Mouse (Mus musculus): ENCODE results near the gene Traf4.
A peak's percentile ranks its signal among the peaks of the same experiment; 100 is the strongest.
"Not testable (repeated sequence)": the region's sequence is repeated elsewhere in the genome, so short reads cannot be mapped to it uniquely, and the experiment has no call there.

Traf4 gene

DNA sequence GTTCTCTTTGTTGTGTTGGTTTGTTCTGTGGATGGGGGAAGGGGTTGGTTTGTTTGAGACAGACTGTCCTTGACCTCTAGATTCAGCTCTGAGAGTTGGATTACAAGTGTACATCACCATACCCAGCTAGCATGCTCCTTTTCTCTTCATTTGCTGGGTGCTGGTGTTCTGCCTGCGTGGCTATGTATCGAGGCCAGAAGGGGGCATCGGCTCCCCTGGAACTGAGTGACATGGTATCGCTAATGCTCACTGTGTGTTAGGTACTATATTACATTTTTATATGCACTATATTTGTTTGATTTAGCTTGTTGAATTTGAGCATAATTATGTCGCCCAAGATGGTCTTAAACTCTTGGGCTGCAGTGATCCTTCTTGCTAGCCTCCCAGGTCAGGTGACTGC is 19.2 kb downstream of the Traf4 start:
- no peak for DNase-seq (ENCODE audit: extremely low read depth, low read depth, low spot score)

DNA sequence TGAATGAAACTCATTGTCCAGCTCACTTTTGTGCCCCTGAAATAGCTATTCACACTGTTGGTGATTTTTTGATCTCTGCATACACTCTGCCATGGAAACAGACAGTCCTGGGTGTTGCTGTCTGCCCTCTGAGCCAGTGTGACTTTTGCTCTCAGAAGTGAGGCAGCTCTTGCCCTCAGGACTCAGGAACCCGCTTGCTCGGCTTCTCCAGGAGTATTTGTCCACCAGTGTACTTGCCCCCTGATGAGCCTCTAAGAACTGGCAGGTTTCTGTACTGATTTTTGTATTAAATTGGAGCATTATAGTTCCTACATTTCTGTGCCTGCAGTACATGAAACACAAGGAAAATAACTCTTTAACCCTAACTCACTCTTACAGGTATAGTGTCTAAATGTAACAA is 21.9 kb downstream of the Traf4 start:
- no peak for DNase-seq (ENCODE audit: extremely low read depth, low read depth, low spot score)

DNA sequence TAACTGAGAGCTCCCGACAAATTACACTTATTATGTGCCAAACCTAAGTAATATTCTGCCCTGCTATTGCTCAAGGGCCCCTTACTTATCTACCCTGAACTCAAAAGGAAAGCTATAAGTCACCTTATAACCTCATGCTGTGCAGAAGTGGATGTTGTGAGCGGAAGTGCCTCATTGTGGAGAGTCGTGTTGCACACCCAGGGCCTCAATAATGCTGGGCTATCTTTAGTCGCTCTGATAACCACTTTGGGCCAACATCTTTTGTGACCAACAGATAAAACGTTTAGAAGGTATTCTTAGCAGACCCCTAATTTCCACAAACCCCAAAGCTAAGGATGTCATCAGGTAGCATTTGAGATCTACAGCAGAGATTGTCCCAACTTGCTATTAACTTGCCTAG is 24.7 kb downstream of the Traf4 start:
- no peak for DNase-seq (ENCODE audit: extremely low read depth, low read depth, low spot score)

DNA sequence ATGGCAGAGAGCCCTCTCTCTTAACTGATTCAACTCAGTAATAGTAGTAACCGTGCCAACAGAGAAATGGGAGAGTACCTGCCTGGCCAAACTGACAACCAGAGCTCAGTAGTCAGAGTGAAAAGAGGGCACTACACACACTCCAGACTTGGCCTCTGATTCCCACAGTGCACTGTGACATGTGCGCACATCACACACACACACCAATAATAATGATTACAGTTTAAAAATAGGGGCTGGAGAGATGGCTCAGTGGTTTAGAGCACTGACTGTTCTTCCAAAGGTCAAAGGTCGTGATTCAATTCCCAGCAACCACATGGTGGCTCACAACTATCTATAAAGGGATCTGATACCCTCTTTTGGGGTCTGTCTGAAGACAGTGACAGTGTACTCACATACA is 27.4 kb downstream of the Traf4 start:
- no peak for DNase-seq (ENCODE audit: extremely low read depth, low read depth, low spot score)

DNA sequence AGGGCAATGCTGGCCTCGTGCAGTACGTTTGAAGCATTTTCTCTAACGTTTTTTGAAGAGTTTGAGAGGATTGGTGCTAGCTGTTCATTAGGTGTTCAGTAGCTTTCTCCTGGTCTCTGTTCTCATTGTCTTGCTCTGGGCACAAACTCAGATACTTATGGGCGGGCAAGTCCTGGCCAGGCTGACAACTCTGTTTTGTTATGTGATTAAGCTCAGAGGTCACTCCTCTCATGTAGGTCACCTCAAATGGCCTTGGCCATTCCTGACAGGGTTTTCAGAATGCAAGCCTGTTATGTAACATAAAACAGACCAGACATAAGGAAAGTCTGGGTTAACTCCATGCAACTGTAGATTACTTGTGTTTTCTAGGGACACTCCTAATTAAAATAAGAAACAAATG is 27.8 kb downstream of the Traf4 start:
- no peak for DNase-seq (ENCODE audit: extremely low read depth, low read depth, low spot score)

DNA sequence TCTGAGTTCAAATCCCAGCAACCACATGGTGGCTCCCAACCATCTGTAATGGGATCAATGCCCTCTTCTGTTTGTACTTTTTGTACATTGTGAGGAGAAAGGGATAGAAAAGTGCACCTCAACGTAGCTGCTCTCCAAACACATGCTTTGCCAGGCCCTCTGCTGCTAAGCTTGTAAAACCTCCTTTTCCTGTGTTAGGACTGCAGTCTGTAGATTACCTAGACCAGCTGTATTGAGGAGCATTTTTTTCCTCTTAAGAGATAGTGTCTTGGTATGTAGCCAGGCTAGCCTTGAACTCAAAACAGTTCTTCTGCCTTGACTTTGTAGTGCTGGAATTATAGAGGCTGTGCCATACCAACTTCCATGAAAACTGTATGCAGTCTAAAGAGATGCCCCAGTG is 29.3 kb downstream of the Traf4 start:
- no peak for DNase-seq (ENCODE audit: extremely low read depth, low read depth, low spot score)

DNA sequence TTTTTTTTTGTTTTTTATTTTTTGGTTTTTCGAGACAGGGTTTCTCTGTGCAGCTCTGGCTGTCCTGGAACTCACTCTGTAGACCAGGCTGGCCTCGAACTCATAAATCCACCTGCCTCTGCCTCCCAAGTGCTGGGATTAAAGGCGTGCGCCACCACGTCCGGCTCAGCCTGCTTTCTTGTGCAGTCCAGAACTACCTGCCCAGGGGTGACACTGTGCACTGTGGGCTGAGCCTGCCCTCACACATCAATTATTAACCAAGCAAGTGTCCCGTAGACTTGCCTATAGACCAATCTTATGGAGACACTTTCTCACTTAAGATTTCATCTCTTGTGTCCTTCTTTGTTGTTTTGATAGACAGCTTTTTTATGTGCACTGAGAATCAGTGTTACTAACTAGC is 30.1 kb downstream of the Traf4 start:
- not testable (repeated sequence) for DNase-seq (ENCODE audit: extremely low read depth, low read depth, low spot score)

DNA sequence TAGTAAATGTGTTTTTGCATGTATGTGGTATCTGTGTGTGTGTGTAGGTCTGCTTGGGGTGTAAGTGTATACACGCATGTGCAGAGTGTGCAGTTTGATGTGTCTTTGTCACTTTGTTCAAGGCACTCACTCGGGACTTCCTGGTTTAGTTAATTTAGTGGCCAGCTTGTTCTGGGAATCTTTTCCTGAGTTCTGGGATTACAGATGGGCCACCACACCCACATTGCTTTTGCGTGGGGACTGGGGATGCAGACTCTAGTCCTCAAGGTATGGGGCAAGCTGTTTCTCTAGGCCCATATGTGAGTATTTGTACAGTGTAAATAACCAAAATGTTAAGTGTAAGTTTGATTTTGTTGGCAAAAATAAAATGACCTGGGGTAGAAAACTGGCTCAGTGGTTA is 31.0 kb downstream of the Traf4 start:
- no peak for DNase-seq (ENCODE audit: extremely low read depth, low read depth, low spot score)

DNA sequence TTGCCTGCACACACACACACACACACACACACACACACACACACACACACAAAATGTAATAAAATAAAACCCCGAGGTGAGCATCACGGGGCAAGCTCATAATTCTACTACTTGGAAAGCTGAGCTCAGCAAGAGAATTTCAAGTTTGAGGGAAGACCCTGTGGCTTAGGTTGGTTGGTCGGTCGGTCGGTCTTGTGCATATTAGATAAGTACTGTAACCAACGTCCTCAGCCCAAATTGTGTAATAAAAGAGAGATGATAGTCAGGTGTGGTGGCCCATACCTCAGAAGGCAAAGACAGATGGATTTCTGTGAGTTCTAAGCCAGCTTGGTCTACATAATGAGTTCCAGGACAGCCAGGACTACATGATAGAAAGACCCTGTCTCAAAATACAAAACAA is 31.5 kb downstream of the Traf4 start:
- DNase-seq (ENCODE audit: extremely low read depth, low read depth, low spot score), result no peak

DNA sequence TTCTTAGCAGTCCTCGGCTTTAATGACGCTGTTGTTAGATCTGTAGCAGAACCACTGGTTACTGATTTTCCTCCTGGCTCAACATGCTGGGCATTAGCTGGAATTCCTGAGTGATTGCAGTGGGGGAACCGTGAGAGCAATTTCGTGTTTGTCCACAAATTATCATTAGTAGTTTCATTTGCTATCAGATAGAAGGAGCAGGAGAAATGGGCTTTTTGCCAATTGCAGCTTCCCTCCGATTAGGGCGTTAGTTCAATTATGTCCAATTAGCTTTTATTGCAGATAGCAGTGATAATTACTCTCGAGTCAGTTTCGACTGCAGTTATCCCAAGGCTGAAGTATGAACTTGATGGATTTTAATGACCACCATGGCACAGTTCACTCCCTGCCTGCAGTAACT is 35.9 kb downstream of the Traf4 start:
- DNase-seq (ENCODE audit: extremely low read depth, low read depth, low spot score), result no peak

DNA sequence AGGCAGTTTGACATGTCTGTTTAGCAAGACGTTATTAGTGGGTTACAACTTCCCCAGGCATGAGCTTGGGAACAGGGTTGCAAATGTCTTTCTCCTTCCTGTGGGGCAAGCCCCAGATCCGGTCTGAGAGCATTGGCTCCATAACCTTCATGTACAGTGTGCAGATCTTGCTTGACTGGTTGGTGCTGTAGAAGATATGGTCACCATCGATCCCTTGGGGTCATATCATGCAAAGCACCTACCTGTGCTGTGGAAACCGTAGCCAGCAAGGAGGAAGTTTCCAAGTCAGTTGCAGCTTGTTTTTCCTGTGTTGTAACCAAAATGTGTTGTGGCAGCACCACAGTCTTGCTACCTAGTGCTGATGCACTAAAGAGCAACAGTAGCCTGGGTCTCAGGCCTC is 38.6 kb downstream of the Traf4 start:
- DNase-seq (ENCODE audit: extremely low read depth, low read depth, low spot score), result peak; percentile 74

DNA sequence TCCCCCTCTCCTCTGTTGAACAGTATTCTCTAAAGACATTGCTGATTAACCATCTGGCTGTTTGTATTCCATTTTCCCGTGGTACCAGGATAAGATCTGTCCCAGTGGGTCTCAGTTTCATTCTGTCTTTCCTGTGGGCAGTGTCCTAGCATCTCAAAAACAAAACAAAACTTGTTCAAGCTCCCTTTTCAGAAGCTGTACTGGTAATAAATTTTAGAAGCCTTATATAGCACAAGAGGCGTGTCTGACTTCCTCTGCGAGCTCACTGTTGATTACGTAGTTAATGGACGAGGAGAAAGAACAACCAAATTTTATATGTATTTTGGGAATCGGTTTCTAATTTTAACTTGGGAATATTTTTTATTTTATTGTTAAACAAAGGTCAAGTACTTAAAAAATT is 39.7 kb downstream of the Traf4 start:
- no peak for DNase-seq (ENCODE audit: extremely low read depth, low read depth, low spot score)

DNA sequence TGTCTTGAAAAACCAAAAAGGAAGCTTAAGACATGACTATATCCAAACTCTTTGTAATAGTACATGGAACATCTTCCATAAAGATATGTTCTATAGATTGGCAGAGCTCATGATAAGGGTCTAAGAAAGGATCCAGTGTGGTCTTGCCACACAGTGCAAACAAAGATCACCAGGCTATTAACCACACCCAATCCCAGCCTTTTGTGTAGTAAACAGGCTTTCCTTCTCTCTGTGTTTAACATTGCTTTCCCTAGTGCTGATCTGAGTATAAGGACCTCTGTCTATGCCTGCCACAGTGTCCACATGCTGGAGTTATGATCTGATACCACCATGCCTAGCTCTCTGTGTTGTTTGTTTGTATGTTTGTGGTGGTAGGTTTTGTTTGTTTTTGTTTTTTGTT is 41.6 kb downstream of the Traf4 start:
- no peak for DNase-seq (ENCODE audit: extremely low read depth, low read depth, low spot score)

DNA sequence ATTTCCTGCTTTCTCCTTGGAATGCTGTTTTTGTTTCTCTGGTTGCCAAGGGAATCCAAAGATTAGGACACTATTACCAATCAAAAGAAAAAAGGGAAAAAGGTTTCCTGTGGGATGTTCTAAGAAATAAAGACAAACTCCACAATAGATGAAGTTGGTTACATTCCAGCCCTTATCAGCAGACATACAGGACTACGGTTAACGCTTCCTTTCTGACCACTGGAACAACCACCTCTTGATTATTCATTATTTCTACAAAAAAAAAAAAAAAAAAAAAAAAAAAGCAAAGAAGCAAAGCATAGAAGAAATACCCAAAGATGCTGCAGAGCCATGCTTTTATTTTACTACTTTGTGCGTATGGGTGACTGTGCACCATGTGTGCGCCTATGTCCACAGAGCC is 42.6 kb downstream of the Traf4 start:
- no peak for DNase-seq (ENCODE audit: extremely low read depth, low read depth, low spot score)

DNA sequence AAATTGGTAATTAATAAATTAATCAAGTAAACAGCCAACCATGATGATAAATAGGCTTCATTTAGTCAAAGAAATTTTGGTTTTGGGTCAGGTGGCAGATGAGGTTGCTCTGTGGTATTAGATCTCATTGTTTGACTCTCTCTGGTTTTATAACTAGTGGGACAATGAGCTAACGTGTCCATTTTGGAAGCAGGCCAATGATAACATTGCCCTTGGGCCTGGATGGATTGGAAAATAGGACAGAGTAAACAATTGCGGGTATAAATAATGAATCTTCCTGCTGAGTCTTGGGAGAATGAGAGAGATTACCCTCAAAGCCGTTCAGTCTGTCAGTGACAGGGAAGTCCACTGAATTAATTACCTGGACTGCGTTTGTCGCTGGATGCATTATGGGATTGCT is 44.2 kb downstream of the Traf4 start:
- DNase-seq (ENCODE audit: extremely low read depth, low read depth, low spot score), result no peak

DNA sequence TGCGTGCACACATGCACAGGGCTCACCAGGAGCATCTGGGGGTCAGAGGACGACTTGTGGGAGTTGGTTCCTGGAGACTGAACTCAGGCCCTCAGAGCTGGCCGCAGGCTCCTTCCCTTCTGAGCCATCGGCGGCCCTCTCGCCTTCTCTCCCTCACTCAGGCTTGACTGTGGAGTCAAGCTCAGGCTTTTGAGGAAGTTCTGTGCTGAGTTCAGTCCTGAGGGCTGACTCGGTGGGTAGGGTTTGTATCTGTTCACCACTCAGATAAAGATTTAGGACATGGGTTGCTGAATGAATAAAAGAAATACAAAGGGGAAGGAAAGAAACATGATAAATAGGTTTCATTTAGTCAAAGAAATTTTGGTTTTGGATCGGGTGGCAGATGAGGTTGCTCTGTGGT is 45.5 kb downstream of the Traf4 start:
- DNase-seq (ENCODE audit: extremely low read depth, low read depth, low spot score), result no peak

DNA sequence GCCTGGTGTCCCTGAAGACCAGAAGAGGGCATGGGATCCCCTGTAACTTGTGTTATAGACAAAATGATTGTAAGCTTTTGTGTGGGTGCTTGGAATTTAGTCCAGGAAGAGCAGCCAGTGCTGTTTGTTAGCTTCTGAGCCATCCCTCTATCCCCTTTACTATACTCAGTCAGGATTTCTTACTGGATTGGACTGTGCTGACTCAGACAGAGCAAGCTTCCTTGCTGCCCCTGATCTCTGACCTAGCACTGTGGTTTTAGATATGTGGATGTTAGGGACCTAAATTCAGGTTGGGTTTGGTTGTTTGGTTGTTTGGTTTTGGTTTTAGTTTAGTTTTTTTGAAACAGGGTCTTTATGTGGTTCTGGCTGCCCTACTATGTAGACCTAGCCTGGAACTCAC is 46.9 kb downstream of the Traf4 start:
- no peak for DNase-seq (ENCODE audit: extremely low read depth, low read depth, low spot score)

DNA sequence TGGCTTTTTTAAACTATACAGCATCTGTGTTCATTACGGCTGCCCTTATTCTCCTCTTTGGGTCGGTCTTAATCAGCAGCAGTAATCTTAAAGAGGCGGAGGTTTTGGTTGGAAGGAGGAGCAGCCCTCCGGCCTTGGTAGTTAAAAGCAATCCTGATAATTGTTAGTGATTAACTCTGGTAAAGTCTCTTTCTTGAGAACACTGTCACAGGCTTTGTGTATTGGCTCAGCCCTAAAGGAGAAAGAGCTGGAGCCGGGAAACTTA is 49.3 kb downstream of the Traf4 start:
- no peak for DNase-seq (ENCODE audit: extremely low read depth, low read depth, low spot score)

DNA sequence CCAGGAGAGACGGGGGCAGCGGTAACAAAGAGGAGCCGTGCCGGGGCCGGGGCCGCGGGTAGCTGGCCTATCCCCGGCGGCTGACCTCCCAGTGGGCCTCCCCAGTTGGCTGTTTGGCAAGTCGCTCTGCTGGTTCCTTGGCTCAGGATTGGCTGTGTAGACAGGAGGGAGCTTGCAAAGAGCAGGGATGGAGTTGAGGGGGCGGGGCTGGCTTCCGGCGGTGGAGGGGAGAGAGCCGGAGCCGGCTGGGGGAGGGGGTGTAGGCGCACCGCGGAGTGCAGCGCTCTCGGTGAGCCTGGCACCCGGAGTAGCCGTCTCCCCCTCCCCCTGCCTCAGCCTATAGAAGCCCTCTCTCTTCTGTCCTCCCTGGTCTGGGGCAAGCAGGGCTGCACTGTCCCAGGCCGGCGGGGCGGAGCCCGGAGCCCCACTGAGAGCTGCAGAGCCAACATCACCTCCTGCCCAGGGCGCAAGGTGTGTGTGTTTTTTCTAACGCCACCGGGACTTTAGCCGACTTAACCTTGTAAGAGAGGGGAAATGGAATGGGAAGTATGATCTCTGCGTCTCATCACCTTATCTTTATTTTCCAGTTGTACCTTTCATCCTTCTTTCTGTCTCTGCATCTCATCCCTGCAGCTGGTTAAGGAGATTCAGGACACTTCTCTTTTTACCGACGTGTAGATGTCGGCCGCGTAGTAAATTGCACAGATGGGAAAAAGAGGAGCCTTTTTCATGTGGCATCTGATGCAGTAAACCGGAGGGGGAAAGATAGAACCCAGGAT is 49.8 kb downstream of the Traf4 start:
- DNase-seq (ENCODE audit: extremely low read depth, low read depth, low spot score), result no peak

DNA sequence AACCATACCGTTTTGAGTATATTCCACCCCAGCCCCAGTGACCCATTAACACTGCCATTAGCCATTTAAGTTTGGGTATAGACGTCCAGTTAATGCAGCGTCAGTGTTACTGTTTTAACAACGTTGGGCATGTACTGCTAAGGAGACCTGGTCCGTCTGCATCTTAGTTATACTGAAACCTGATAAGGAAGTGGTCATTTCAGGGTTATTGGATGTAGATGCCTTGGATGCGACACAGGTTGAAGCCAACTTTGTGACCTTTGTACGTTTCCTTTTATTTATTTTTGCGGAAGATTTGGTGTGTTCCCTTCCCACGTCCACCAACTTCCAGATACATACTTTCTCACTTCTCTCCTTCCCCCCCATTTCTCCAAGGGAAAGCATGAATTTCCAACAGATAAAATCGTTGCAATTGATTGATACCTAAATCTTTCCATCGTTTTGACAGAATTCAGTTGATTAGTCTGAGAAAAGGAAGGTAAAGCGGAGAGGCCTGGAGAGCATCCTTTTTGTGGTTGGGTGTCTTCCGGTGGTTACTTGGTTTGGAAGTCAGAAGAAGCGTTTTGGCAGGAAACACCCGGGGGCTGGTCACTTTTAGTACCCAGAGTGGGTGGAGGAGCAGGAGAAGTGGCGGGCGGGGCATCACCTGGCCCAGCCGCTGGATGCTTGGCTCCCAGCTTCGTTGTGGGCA is 50.6 kb downstream of the Traf4 start:
- DNase-seq (ENCODE audit: extremely low read depth, low read depth, low spot score), result no peak

DNA sequence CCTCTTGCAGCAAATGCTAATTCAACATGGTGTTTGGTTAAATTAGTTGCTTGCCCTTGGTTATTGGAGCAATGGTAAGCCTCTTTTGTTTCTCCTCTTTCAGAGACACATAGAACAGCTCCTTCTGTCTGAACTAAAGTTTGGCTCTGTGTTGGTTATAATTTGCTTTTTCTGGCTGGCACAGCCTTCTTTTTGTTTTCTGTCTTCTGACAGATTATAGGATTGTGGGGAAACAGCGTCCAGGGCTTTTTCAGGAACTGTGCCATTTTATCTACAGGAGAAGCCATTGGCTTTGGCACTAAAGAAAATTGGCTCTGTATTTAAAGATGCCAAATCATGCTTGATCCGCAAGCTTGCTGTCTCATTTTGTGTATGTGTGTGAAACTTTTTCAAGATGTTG is 51.8 kb downstream of the Traf4 start:
- no peak for DNase-seq (ENCODE audit: extremely low read depth, low read depth, low spot score)

Measured in fat pad, adult 2 months (tissue).